7 mouse cellular contexts compared by ENCODE assay signal in the genomic region with DNA sequence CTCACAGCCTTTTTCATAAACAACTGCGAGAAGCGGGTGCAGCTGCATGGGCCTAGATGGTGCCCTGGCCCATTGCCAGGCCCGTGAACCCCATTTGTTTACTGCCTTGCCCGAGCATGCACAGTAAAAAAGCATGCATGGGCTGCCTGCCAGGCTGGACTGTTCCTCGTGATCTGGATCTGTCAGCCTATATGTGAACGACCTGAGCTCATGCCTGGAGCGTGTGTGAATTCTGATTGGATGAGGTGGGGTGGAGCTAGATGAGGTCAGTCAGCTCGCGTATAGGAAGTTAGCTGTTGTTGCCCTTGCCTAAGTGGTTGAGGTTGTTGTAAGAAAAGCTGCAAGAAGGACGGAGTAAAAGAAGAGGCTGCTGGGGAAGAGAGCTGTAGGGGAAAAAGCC.
DNase-seq lines count a peak whose midpoint lies in the region; ATAC-seq lines count a peak whose summit lies in the region.

No protein-coding gene starts in this region.

- no peaks in the 10 kb centered on the region for H3K27me3 ChIP-seq in forebrain, embryonic 16.5 days (replicated peaks; ENCODE audit: control insufficient read depth, insufficient read depth, low read length)

- no peak overlapping the region for H3K9ac ChIP-seq in forebrain, embryonic 16.5 days (replicated peaks; ENCODE audit: low read depth, low read length)

- DNase-seq in layer of hippocampus, postnatal 10 days (ENCODE audit: low spot score in 2 of 2): peak; percentile 4 to 14
- no peak for DNase-seq in layer of hippocampus, adult 8-10 months (ENCODE audit: low spot score in 2 of 2)
- peak; percentile 12 for DNase-seq in brain, adult 2 months (ENCODE audit: low read depth, low spot score)
- peak; percentile 34 for DNase-seq in lung, postnatal 10 days
- no peak for DNase-seq in Muller cell, postnatal 12 days (ENCODE audit: inconsistent ontology term)
- no peak for DNase-seq in embryo, embryonic 11 days

- no peaks in the 10 kb centered on the region for H3K36me3 ChIP-seq in forebrain, embryonic 16.5 days (ENCODE audit: control insufficient read depth, insufficient read depth)

- H3K4me1 ChIP-seq in forebrain, embryonic 16.5 days (replicated peaks; ENCODE audit: control insufficient read depth, insufficient read depth, low read length): peaks cover 7% of the 10 kb centered on the region; the same call in 1 of the 2 replicates

- H3K4me2 ChIP-seq in forebrain, embryonic 16.5 days (ENCODE audit: low read length): peak overlapping the region; percentile 39

- ATAC-seq in forebrain, embryonic 16.5 days: peak; percentile 61

- H3K27ac ChIP-seq in forebrain, embryonic 16.5 days (ENCODE audit: low read length): no peak overlapping the region

- 29% methylated on average over 10 of the region's 10 CpGs for WGBS in forebrain, embryonic 16.5 days

- no peak overlapping the region for H3K4me3 ChIP-seq in forebrain, embryonic 16.5 days (replicated peaks; ENCODE audit: low read length)

- H3K9me3 ChIP-seq in forebrain, embryonic 16.5 days (ENCODE audit: control insufficient read depth, low read length): no peaks in the 10 kb centered on the region

Comparison
In these comparisons a context has a peak if more than half of its experiments do, and no peak if none do; other contexts are left out.
1. DNase-seq: peak in layer of hippocampus, postnatal 10 days (2 of 2), brain, adult 2 months (single experiment) and lung, postnatal 10 days (single experiment); none in layer of hippocampus, adult 8-10 months (0 of 2), Muller cell, postnatal 12 days (single experiment) and embryo, embryonic 11 days (single experiment).